Mouse (Mus musculus) right cerebral cortex, adult 2 months (tissue): ENCODE measurements at regions not wholly inside any gene's neighbourhood (a gene's known extent, or its start where the extent isn't known, plus 50 kb on each side); places are given as distances from the start of the nearest gene placed in this dataset.

Experiments used
- DNase-seq, 2 experiments: peaks; one replicate each; pipeline ENCODE4 v3.0.0; 2021 to 2022; ENCODE audit warnings: low spot score in 2 of 2

- DNase-seq = peak; percentile 3 to 7
Measured at GRCm38 (mm10) chr14:81622063-81622462, 1638.2 kb downstream of the Olfm4 start.
